Mouse (Mus musculus): ENCODE data around the gene Pbrm1. TPM values are rescaled to one million over a fixed set of nuclear protein-coding genes. Genes with fewer than 3 reads are reported as not detected.

Gene Pbrm1
- 18.3 and 21.1 TPM in 2 replicates for polyA plus RNA-seq (2012; rRNA removed)

DNA sequence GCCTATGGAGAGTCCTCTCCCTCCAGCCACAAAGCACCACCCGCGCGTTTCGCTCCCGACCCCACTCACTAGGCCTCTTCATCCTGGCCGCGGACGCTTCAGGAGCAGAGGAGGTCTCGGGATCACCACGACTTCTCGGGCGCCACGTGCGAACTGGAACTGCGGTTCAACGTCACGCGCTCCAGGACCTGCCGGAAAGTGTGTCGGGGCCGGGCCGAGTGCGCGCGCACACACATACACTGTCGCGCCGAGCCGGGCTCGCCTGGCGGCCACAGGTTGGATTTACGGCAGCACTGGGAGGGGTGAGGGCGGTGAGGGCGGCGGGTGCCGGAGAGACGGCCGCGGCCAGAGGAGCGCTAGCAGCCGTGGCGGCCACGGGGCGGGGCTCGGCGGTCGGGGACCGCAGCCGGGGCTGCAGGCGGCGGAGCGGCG, at the start of gene Pbrm1, which contains the start of gene Gnl3:
Gene Pbrm1, plus strand, starts transcription at position 279 of the 432 bp plus-strand sequence.
Gene Gnl3, minus strand, starts transcription at position 293 of the 432 bp plus-strand sequence.

DNA sequence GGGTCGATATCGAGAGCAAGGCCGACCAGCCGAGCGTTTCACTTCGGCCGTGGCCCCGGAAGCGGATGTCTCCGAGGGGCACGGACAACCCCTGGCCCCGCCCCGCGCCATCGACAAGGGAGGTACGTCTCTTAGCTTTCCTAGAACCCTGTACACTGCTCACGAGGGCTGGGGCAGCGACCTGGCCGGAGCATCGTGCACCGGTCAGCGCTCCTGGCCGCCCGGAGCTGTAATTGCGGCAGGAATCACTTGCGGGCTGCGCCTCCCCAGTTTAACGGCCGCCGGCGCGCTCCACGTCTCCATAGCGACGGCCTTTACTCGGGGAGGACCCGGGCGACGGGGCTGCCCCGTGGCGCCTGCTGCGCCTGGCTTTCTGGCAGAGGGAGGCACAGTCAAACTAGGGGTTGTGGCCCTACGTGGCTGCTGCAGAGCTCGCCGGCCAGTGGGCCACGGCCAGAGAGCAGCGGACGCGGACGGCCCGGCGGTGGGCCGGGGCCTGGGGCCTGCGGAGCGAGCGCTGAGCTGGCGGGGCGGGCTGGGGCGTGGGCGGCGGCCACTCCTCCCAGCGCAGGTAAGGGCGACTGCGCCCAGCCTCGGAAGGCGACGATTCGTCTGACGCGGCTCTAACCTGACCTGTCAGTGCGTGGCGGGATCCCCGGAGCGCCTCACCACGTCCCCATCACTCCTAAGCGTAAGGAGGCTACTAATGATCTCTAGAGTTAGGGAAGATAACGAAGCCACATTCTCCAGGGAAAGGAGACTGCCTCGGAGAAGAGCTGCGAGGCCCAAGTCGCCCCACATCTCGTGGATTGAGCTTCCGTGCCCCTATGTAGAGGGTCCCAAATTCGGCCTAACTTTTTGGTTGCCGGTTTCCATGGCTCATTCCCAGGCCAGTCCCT, 17.4 kb upstream of the Pbrm1 start, which contains the start of the genes Glt8d1 and Spcs1:
Gene Glt8d1, plus strand, starts transcription at position 94 of the 899 bp plus-strand sequence.
Gene Spcs1, minus strand, starts transcription at position 366 of the 899 bp plus-strand sequence.

DNA sequence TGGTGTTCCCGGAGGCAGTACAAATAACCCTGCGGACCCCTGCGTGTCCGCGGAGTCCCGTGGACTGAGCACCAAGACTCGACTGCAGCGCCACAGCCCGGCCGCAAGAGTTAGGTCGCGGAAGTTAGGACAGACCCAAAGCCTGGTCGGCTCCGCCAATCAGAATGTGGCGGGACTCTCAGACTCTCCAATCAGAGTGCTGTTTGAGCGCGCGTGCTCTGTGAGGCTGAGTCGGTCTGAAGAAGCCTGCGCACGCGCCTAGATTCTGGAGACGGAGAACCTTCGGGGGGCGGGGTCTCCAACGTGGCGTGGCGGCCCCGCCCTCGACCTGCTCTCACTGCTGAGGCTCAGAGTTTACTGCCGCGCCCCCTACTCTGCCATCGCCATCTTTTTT, 109.9 kb downstream of the Pbrm1 start, which contains the start of gene Smim4:
Gene Smim4, minus strand, starts transcription at position 131 of the 394 bp plus-strand sequence.

DNA sequence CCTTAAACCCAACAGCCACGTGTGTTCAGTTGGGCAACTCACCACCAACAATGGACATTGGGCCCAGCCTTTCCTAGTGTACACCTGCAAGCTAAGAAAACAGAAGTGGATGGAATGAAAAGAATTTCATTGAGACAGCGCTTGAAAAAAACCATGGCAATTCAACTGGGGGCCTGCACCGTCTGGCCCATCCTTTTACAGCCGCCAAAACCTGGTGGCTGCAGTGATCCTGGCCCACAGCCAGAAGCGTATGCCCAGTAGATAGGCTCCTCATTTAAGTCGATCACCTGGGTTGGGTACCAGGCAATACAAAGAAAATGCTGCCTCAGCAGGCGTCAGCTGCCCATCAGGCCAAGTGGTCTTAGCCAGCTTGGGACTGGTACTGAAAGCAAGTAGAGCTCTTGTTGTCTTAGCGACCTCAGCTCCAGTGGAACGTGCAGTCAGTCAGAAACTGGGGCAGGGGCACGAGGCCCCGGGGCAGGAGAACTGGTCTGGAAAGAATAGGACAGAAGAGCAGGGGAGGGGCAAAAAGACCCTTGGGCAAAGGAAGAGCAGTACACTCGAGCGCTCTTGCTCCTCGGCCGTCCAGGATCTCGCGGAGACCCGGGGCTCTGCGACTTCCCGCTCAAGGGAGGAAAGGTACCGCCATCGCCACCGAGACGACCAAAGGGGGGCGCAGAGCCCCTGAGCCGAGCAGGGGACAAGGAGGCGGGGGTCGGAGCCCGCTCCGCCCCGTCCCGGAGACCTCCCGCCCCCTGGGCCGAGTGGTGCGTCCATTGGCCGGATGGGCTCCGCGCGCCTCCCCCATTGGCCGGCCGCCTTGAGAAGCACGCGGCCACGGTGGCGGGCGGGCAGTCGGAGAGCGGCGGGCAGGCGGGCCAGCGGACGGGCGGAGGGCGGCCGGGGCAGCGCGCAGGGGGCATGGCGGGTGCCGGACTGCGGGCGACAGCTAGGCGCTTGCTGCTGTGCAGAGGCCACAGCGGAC, 111.6 kb downstream of the Pbrm1 start, which contains the start of gene Nt5dc2:
Gene Nt5dc2, plus strand, starts transcription at position 818 of the 985 bp plus-strand sequence.

DNA sequence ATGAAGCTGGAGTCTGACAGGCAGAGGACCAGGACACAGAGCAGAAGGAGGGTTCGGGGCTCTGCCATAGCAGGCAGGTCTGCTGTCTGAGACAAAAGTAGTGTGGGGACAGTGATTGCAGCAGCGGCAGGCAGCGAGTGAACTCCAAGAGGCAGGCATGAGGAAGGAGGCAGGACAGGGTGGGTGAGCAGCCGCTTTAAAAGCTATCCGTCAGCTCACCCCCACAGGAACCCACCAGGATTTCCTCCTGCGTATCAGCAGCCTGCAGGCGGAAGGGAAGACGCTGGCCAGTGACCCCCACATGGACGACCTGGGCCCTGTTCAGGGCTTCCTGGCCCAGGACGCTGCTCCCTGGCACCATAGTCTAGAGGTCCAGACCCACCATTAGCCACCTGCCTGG, 149.5 kb downstream of the Pbrm1 start, which contains the start of gene Stab1:
Gene Stab1, minus strand, starts transcription at position 217 of the 400 bp plus-strand sequence.

Other genes with a start within 250 kb of the Pbrm1 start
- 33.0 and 42.0 TPM in 2 replicates for gene Tmem110, start 193.5 kb upstream of the Pbrm1 start, polyA plus RNA-seq (2012; rRNA removed)
- gene Mustn1, start 139.9 kb upstream of the Pbrm1 start, polyA plus RNA-seq (2012; rRNA removed), result 32.2 and 38.3 TPM in 2 replicates
- gene Itih4, start 132.7 kb upstream of the Pbrm1 start, polyA plus RNA-seq (2012; rRNA removed), result 0.95 and 1.6 TPM in 2 replicates
- 0.70 and 1.7 TPM in 2 replicates for gene Itih3, start 95.4 kb upstream of the Pbrm1 start, polyA plus RNA-seq (2012; rRNA removed)
- gene Itih1, start 75.8 kb upstream of the Pbrm1 start, polyA plus RNA-seq (2012; rRNA removed), result 0.10 and 0.25 TPM in 2 replicates
- gene Nek4, start 67.8 kb upstream of the Pbrm1 start, polyA plus RNA-seq (2012; rRNA removed), result 5.3 and 6.0 TPM in 2 replicates
- 29.6 and 34.0 TPM in 2 replicates for gene Glt8d1, start 17.7 kb upstream of the Pbrm1 start, polyA plus RNA-seq (2012; rRNA removed)
- gene Spcs1, start 17.5 kb upstream of the Pbrm1 start, polyA plus RNA-seq (2012; rRNA removed), result 86.0 and 103 TPM in 2 replicates
- 15.6 and 20.4 TPM in 2 replicates for gene Gnl3, start within 50 bp of the Pbrm1 start, polyA plus RNA-seq (2012; rRNA removed)
- gene Smim4, start 109.8 kb downstream of the Pbrm1 start, polyA plus RNA-seq (2012; rRNA removed), result 37.4 and 49.0 TPM in 2 replicates
- 219 and 301 TPM in 2 replicates for gene Nt5dc2, start 111.9 kb downstream of the Pbrm1 start, polyA plus RNA-seq (2012; rRNA removed)
- 154 and 157 TPM in 2 replicates for gene Stab1, start 149.5 kb downstream of the Pbrm1 start, polyA plus RNA-seq (2012; rRNA removed)
- 0.57 and 1.1 TPM in 2 replicates for gene Tnnc1, start 189.2 kb downstream of the Pbrm1 start, polyA plus RNA-seq (2012; rRNA removed)
- 521 and 546 TPM in 2 replicates for gene Nisch, start 197.8 kb downstream of the Pbrm1 start, polyA plus RNA-seq (2012; rRNA removed)
- gene Sema3g, start 198.7 kb downstream of the Pbrm1 start, polyA plus RNA-seq (2012; rRNA removed), result 27.2 and 32.3 TPM in 2 replicates
- gene Phf7, start 232.2 kb downstream of the Pbrm1 start, polyA plus RNA-seq (2012; rRNA removed), result 4.6 and 4.7 TPM in 2 replicates
- 65.6 and 92.0 TPM in 2 replicates for gene Bap1, start 232.3 kb downstream of the Pbrm1 start, polyA plus RNA-seq (2012; rRNA removed)